Mouse (Mus musculus): ENCODE measurements around the gene Cklf.

GRCm38 (mm10) chr8:104304962-104305361 is 54.3 kb downstream of the Cklf start:
- TF ChIP-seq POLR2A (IDR thresholded peaks at IDR 0.05; ENCODE audit: borderline replicate concordance, insufficient read depth, low read length), result no peak
- TF ChIP-seq CTCF (IDR thresholded peaks at IDR 0.05; ENCODE audit: borderline replicate concordance, insufficient read depth, low read depth, low read length), result no peak

All from cerebellum, adult 2 months (tissue).